Mouse (Mus musculus) thymus, adult 2 months (tissue): ENCODE measurements around the gene Eif1ad.
A peak's percentile ranks its signal among the peaks of the same experiment; 100 is the strongest.

Source experiments
- CTCF ChIP-seq: fragments of 200-500 bp; IDR thresholded peaks from 2 replicates; pipeline ENCODE4 v1.5.1; 2012; ENCODE audit warnings: mild to moderate bottlenecking, control low read depth, low read length, moderate library complexity, borderline replicate concordance; ENCODE audit not compliant: control insufficient read depth, poor library complexity, insufficient read depth; ENCODE audit errors: extremely low read depth
- POLR2A ChIP-seq: fragments of 200-500 bp; IDR thresholded peaks from 2 replicates; pipeline ENCODE4 v1.6.1; 2012; ENCODE audit warnings: mild to moderate bottlenecking, low read length, control low read depth, moderate library complexity; ENCODE audit not compliant: control insufficient read depth, poor library complexity, insufficient read depth; ENCODE audit errors: extremely low read depth

GRCm38 (mm10) chr19:5348526-5349501 lies 17.7 kb upstream of the Eif1ad start:
- TF ChIP-seq POLR2A: 0 out of 2 replicates have a peak, but pooled peaks have one; percentile 18
- TF ChIP-seq CTCF: peak; percentile 26; the same call in 1 of the 2 replicates
